Mouse (Mus musculus) testis, postnatal 10 days (tissue): ENCODE measurements around the gene Chek2.
"Not testable (repeated sequence)": the region's sequence is repeated elsewhere in the genome, so short reads cannot be mapped to it uniquely, and the experiment has no call there.

ENCODE experiments used
- DNase-seq: peaks from one replicate; pipeline ENCODE4 v3.0.0; 2021; ENCODE audit warnings: low spot score

The Chek2 gene

GRCm38 (mm10) chr5:110840465-110840864 is 686 bp downstream of the Chek2 start:
- DNase-seq: peak; percentile 68

GRCm38 (mm10) chr5:110841046-110841862 is 1.5 kb downstream of the Chek2 start:
- no peak for DNase-seq

GRCm38 (mm10) chr5:110852990-110853389 is 13.2 kb downstream of the Chek2 start:
- no peak for DNase-seq

GRCm38 (mm10) chr5:110857091-110857490 is 17.3 kb downstream of the Chek2 start:
- no peak for DNase-seq

- peak; percentile 60 for DNase-seq
These were observed 19.4 kb downstream of the Chek2 start for GRCm38 (mm10) chr5:110859013-110859650.

GRCm38 (mm10) chr5:110860445-110860844 is 20.7 kb downstream of the Chek2 start:
- DNase-seq: no peak

GRCm38 (mm10) chr5:110868460-110868859 is 28.7 kb downstream of the Chek2 start:
- no peak for DNase-seq

GRCm38 (mm10) chr5:110869242-110869669 is 29.5 kb downstream of the Chek2 start:
- no peak for DNase-seq

GRCm38 (mm10) chr5:110873160-110873559 is 33.4 kb downstream of the Chek2 start:
- DNase-seq: no peak

GRCm38 (mm10) chr5:110874711-110875110 is 34.9 kb downstream of the Chek2 start:
- DNase-seq: peak; percentile 55

- DNase-seq: no peak
These were observed 35.5 kb downstream of the Chek2 start for GRCm38 (mm10) chr5:110875286-110875685.

GRCm38 (mm10) chr5:110877666-110878505 is 38.1 kb downstream of the Chek2 start:
- DNase-seq: no peak

GRCm38 (mm10) chr5:110878526-110878925 is 38.7 kb downstream of the Chek2 start:
- DNase-seq: not testable (repeated sequence)

- no peak for DNase-seq
These were observed 39.3 kb downstream of the Chek2 start for GRCm38 (mm10) chr5:110879042-110879441.

GRCm38 (mm10) chr5:110879584-110880374 is 40.0 kb downstream of the Chek2 start, which contains the start of gene Ttc28:
Gene Ttc28 (plus strand): TSS chr5:110879803.
- DNase-seq: peak; percentile 94

- no peak for DNase-seq
These were observed 48.8 kb downstream of the Chek2 start for GRCm38 (mm10) chr5:110888596-110888995.

GRCm38 (mm10) chr5:110889945-110890344 is 50.2 kb downstream of the Chek2 start:
- peak; percentile 9 for DNase-seq

GRCm38 (mm10) chr5:110890561-110890960 is 50.8 kb downstream of the Chek2 start:
- peak; percentile 27 for DNase-seq

GRCm38 (mm10) chr5:110897114-110897788 is 57.5 kb downstream of the Chek2 start:
- DNase-seq: no peak

GRCm38 (mm10) chr5:110898169-110898568 is 58.4 kb downstream of the Chek2 start:
- DNase-seq: no peak

GRCm38 (mm10) chr5:110898785-110899184 is 59.0 kb downstream of the Chek2 start:
- DNase-seq: no peak
